Mouse (Mus musculus): ENCODE data around the gene 2210016L21Rik. TPM values are rescaled to one million over a fixed set of nuclear protein-coding genes. Genes with fewer than 3 reads are reported as not detected.

The 2210016L21Rik gene
- polyA plus RNA-seq, 1 experiment, result 26.1 TPM

DNA sequence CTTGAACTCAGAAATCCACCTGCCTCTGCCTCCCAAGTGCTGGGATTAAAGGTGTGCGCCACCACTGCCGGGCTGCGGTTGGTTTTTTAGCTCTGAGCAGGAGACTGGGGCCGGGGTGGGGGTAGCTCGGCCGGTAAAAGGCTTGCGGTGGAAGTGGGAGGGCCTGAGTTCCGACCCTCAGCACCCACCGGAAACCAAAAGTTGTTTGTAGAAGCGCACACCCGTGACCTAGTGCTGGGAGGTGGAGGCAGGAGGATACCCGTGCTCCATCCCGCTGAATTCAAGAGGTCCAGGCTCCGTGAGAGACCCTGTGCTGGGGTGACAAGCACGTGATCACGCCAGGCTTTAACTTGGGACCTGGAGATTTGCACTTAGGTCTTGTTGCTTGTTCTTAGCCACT lies 54.5 kb downstream of the 2210016L21Rik start:
- 79% methylated on average over 16 of the region's 16 CpGs for whole genome bisulfite sequencing
- TF ChIP-seq POLR2A (IDR thresholded peaks at IDR 0.05; ENCODE audit: low read depth, low read length) (no peak), CTCF (conservative IDR thresholded peaks at IDR 0.05; ENCODE audit: insufficient read depth, insufficient read length, low read depth, low read length) (no peak)

DNA sequence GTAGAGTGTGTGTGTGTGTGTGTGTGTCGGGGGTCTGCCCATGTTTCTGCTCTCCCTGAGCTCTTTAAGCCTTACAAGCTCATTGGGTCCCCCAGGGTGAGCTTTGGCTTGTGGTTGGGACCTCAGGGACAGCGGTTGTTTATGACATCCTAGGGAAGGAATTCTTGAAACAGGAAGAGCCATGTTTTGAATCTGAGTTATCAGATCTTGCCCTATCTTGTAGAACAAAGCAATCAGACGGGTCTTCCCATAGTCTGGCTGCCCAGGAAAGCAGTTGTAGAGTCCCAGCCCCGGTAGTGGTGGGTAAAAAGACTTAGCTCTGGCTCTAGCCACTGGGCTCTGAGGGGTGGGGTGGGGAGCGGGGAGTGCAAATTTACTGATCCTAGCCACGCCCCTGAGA lies 55.4 kb downstream of the 2210016L21Rik start:
- H3K27ac ChIP-seq (ENCODE audit: insufficient read depth, low read depth, low read length), result no peak overlapping the region
- H3K4me1 ChIP-seq (ENCODE audit: control insufficient read depth, insufficient read depth, low read length), result no peaks in the 10 kb centered on the region
- H3K36me3 ChIP-seq (ENCODE audit: control insufficient read depth, insufficient read depth, low read length), result no peaks in the 10 kb centered on the region
- TF ChIP-seq CTCF (conservative IDR thresholded peaks at IDR 0.05; ENCODE audit: insufficient read depth, insufficient read length, low read depth, low read length), result no peak
- no peak for TF ChIP-seq POLR2A (IDR thresholded peaks at IDR 0.05; ENCODE audit: low read depth, low read length)
- no peak overlapping the region for H3K4me3 ChIP-seq (ENCODE audit: insufficient read depth, low read depth, low read length)
- 77% methylated on average over 6 of the region's 6 CpGs for WGBS
- no peaks in the 10 kb centered on the region for H3K27me3 ChIP-seq (replicated peaks; ENCODE audit: control insufficient read depth, insufficient read depth, low read length)
- DNase-seq, result no peak

More for the DNA sequence above, 54.5 kb downstream of the 2210016L21Rik start:
- no peak for DNase-seq
- no peak overlapping the region for H3K4me3 ChIP-seq (ENCODE audit: insufficient read depth, low read depth, low read length)
- H3K36me3 ChIP-seq (ENCODE audit: control insufficient read depth, insufficient read depth, low read length), result no peaks in the 10 kb centered on the region
- H3K4me1 ChIP-seq (ENCODE audit: control insufficient read depth, insufficient read depth, low read length), result no peaks in the 10 kb centered on the region
- H3K27me3 ChIP-seq (replicated peaks; ENCODE audit: control insufficient read depth, insufficient read depth, low read length), result no peaks in the 10 kb centered on the region
- H3K27ac ChIP-seq (ENCODE audit: insufficient read depth, low read depth, low read length), result no peak overlapping the region

Other genes with a start within 250 kb of the 2210016L21Rik start
- gene Tchp, start 234.4 kb upstream of the 2210016L21Rik start, polyA plus RNA-seq (2012; rRNA removed), result 11.4 and 12.1 TPM in 2 replicates
- 47.7 and 51.6 TPM in 2 replicates for gene Ankrd13a, start 167.5 kb upstream of the 2210016L21Rik start, polyA plus RNA-seq (2012; rRNA removed)
- 30.5 and 32.3 TPM in 2 replicates for gene Git2, start 166.6 kb upstream of the 2210016L21Rik start, polyA plus RNA-seq (2012; rRNA removed)
- gene 1500011B03Rik, start 118.7 kb upstream of the 2210016L21Rik start, polyA plus RNA-seq (2012; rRNA removed), result 30.2 and 34.7 TPM in 2 replicates
- not detected in 2 replicates for gene 4930519G04Rik, start 88.5 kb upstream of the 2210016L21Rik start, polyA plus RNA-seq (2012; rRNA removed)
- not detected in 2 replicates for gene Gm9936, start 83.5 kb upstream of the 2210016L21Rik start, polyA plus RNA-seq (2012; rRNA removed)
- 10.2 and 11.2 TPM in 2 replicates for gene Oasl2, start 45.2 kb upstream of the 2210016L21Rik start, polyA plus RNA-seq (2012; rRNA removed)
- gene Oasl1, start 18.9 kb upstream of the 2210016L21Rik start, polyA plus RNA-seq (2012; rRNA removed), result 4.3 and 5.7 TPM in 2 replicates
- 24.2 and 29.5 TPM in 2 replicates for gene Hnf1a, start 28.9 kb downstream of the 2210016L21Rik start, polyA plus RNA-seq (2012; rRNA removed)
- gene Sppl3, start 69.0 kb downstream of the 2210016L21Rik start, polyA plus RNA-seq (2012; rRNA removed), result 51.5 and 57.0 TPM in 2 replicates
- gene Gm10401, start 156.1 kb downstream of the 2210016L21Rik start, polyA plus RNA-seq (2012; rRNA removed), result not detected in 2 replicates
- 220 and 241 TPM in 2 replicates for gene Acads, start 177.2 kb downstream of the 2210016L21Rik start, polyA plus RNA-seq (2012; rRNA removed)
- gene Unc119b, start 192.8 kb downstream of the 2210016L21Rik start, polyA plus RNA-seq (2012; rRNA removed), result 138 and 141 TPM in 2 replicates
- 202 and 209 TPM in 2 replicates for gene Mlec, start 216.0 kb downstream of the 2210016L21Rik start, polyA plus RNA-seq (2012; rRNA removed)

All from kidney, adult 2 months (tissue).